Mouse (Mus musculus) MN1 (cell line): ENCODE results near the gene Wfdc1.

Source experiments
- DNase-seq: peaks from one replicate; pipeline ENCODE4 v3.0.0-alpha.2; 2016; ENCODE audit warnings: low spot score

Gene Wfdc1

GRCm38 (mm10) chr8:119691989-119692388 lies 25.8 kb downstream of the Wfdc1 start:
- no peak for DNase-seq

GRCm38 (mm10) chr8:119694696-119695095 lies 28.5 kb downstream of the Wfdc1 start:
- no peak for DNase-seq

GRCm38 (mm10) chr8:119697163-119697562 lies 31.0 kb downstream of the Wfdc1 start:
- no peak for DNase-seq

GRCm38 (mm10) chr8:119698960-119699359 lies 32.8 kb downstream of the Wfdc1 start:
- no peak for DNase-seq

- no peak for DNase-seq
These were observed 33.5 kb downstream of the Wfdc1 start, which contains the start of gene Atp2c2 for GRCm38 (mm10) chr8:119699549-119700134. Gene Atp2c2, plus strand, starts transcription at chr8:119700009.

GRCm38 (mm10) chr8:119702965-119703364 lies 36.8 kb downstream of the Wfdc1 start:
- DNase-seq: no peak

GRCm38 (mm10) chr8:119707146-119707545 lies 41.0 kb downstream of the Wfdc1 start:
- no peak for DNase-seq

- DNase-seq: peak; percentile 46
These were observed 42.3 kb downstream of the Wfdc1 start for GRCm38 (mm10) chr8:119708471-119708870.

GRCm38 (mm10) chr8:119708878-119709702 lies 42.9 kb downstream of the Wfdc1 start:
- DNase-seq: peak; percentile 96

GRCm38 (mm10) chr8:119709703-119710093 lies 43.5 kb downstream of the Wfdc1 start:
- peak; percentile 52 for DNase-seq

GRCm38 (mm10) chr8:119712226-119712625 lies 46.1 kb downstream of the Wfdc1 start:
- DNase-seq: peak; percentile 84

GRCm38 (mm10) chr8:119713421-119713820 lies 47.3 kb downstream of the Wfdc1 start:
- DNase-seq: no peak

- peak; percentile 62 for DNase-seq
These were observed 49.1 kb downstream of the Wfdc1 start for GRCm38 (mm10) chr8:119715221-119715620.

GRCm38 (mm10) chr8:119716730-119717299 lies 50.6 kb downstream of the Wfdc1 start:
- no peak for DNase-seq

- DNase-seq: peak; percentile 56
These were observed 51.6 kb downstream of the Wfdc1 start for GRCm38 (mm10) chr8:119717765-119718164.

- DNase-seq: no peak
These were observed 52.9 kb downstream of the Wfdc1 start for GRCm38 (mm10) chr8:119719011-119719501.

GRCm38 (mm10) chr8:119722348-119722747 lies 56.2 kb downstream of the Wfdc1 start:
- DNase-seq: no peak

GRCm38 (mm10) chr8:119723676-119724075 lies 57.5 kb downstream of the Wfdc1 start:
- no peak for DNase-seq

GRCm38 (mm10) chr8:119724596-119724995 lies 58.4 kb downstream of the Wfdc1 start:
- no peak for DNase-seq

- DNase-seq: no peak
These were observed 60.9 kb downstream of the Wfdc1 start for GRCm38 (mm10) chr8:119727093-119727492.

GRCm38 (mm10) chr8:119728351-119728895 lies 62.3 kb downstream of the Wfdc1 start:
- DNase-seq: no peak

GRCm38 (mm10) chr8:119732072-119732471 lies 65.9 kb downstream of the Wfdc1 start:
- no peak for DNase-seq
